Mouse (Mus musculus): ENCODE measurements around the gene Morn4. TPM values are rescaled to one million over a fixed set of nuclear protein-coding genes. Genes with fewer than 3 reads are reported as not detected.

Morn4 gene
- 114 and 118 TPM in 2 replicates for polyA plus RNA-seq (2015; fragmentation: Nextera tagmentation; extraction: Ambion mirVana)

GRCm38 (mm10) chr19:42086166-42086565 is at the start of gene Morn4:
Morn4 (minus strand) TSS chr19:42086357.
- H3K9me3 ChIP-seq (replicated peaks) = no peaks in the 10 kb centered on the region
- WGBS = 0% methylated on average over 21 of the region's 21 CpGs

GRCm38 (mm10) chr19:42135070-42135469 is 48.9 kb upstream of the Morn4 start:
- H3K4me1 ChIP-seq = peaks cover 10% of the 10 kb centered on the region
- no peaks in the 10 kb centered on the region for H3K27me3 ChIP-seq
- H3K36me3 ChIP-seq (ENCODE audit: poor library complexity, severe bottlenecking) = no peaks in the 10 kb centered on the region
- no peak for ATAC-seq
- H3K9me3 ChIP-seq (replicated peaks) = no peaks in the 10 kb centered on the region
- no peak overlapping the region for H3K27ac ChIP-seq
- no peak overlapping the region for H3K9ac ChIP-seq
- no peak overlapping the region for H3K4me2 ChIP-seq
- no peak overlapping the region for H3K4me3 ChIP-seq

More at GRCm38 (mm10) chr19:42086166-42086565, at the start of gene Morn4:
- peak; percentile 87 for ATAC-seq
- H3K4me1 ChIP-seq = peaks cover 22% of the 10 kb centered on the region
- peak within 1 kb of the TSS; percentile 93 for H3K4me2 ChIP-seq
- peak within 1 kb of the TSS; percentile 66 for H3K27ac ChIP-seq
- peak within 1 kb of the TSS; percentile 89 for H3K4me3 ChIP-seq
- no peaks in the 10 kb centered on the region for H3K36me3 ChIP-seq (ENCODE audit: poor library complexity, severe bottlenecking)
- H3K9ac ChIP-seq = peak within 1 kb of the TSS; percentile 85
- no peaks in the 10 kb centered on the region for H3K27me3 ChIP-seq

- no peak overlapping the region for H3K9ac ChIP-seq
- H3K9me3 ChIP-seq (replicated peaks) = no peaks in the 10 kb centered on the region
- H3K27ac ChIP-seq = no peak overlapping the region
- no peak for ATAC-seq
- peaks cover 27% of the 10 kb centered on the region for H3K4me1 ChIP-seq
- no peak overlapping the region for H3K4me2 ChIP-seq
- H3K27me3 ChIP-seq = peaks cover 8% of the 10 kb centered on the region; the same call in 1 of the 2 replicates
- WGBS = 81% methylated on average over 5 of the region's 5 CpGs
- H3K4me3 ChIP-seq = no peak overlapping the region
- no peaks in the 10 kb centered on the region for H3K36me3 ChIP-seq (ENCODE audit: poor library complexity, severe bottlenecking)
Observed at GRCm38 (mm10) chr19:42131101-42131500, 44.9 kb upstream of the Morn4 start.

- H3K4me3 ChIP-seq = no peak overlapping the region
Observed at GRCm38 (mm10) chr19:42130294-42130606, 44.1 kb upstream of the Morn4 start.

GRCm38 (mm10) chr19:42129509-42130293 is 43.5 kb upstream of the Morn4 start:
- Histone ChIP-seq H3K4me3 (peak overlapping the region; percentile 60), H3K9me3 (replicated peaks) (no peaks in the 10 kb centered on the region), H3K27ac (peak overlapping the region; percentile 60), H3K4me2 (peak overlapping the region; percentile 85), H3K4me1 (peaks cover 24% of the 10 kb centered on the region), H3K36me3 (ENCODE audit: poor library complexity, severe bottlenecking) (peaks cover 7% of the 10 kb centered on the region), H3K9ac (peak overlapping the region; percentile 38), H3K27me3 (peaks cover 8% of the 10 kb centered on the region; the same call in 1 of the 2 replicates)
- 14% methylated on average over 14 of the region's 14 CpGs for WGBS
- ATAC-seq = no peak; the same call in 1 of the 2 replicates

More at GRCm38 (mm10) chr19:42130294-42130606, 44.1 kb upstream of the Morn4 start:
- Histone ChIP-seq H3K36me3 (ENCODE audit: poor library complexity, severe bottlenecking) (peaks cover 2% of the 10 kb centered on the region; the same call in 1 of the 2 replicates), H3K27me3 (peaks cover 8% of the 10 kb centered on the region; the same call in 1 of the 2 replicates), H3K4me2 (no peak overlapping the region; the same call in 1 of the 2 replicates), H3K27ac (peak overlapping the region; percentile 6; the same call in 1 of the 2 replicates), H3K4me1 (peaks cover 24% of the 10 kb centered on the region), H3K9me3 (replicated peaks) (no peaks in the 10 kb centered on the region), H3K9ac (no peak overlapping the region)
- 66% methylated on average over 3 of the region's 3 CpGs for WGBS
- no peak for ATAC-seq

GRCm38 (mm10) chr19:42128787-42129508 is 42.8 kb upstream of the Morn4 start, which contains the start of gene Avpi1:
Avpi1 (minus strand) TSS chr19:42129059.
- peaks cover 8% of the 10 kb centered on the region; the same call in 1 of the 2 replicates for H3K27me3 ChIP-seq
- peak; percentile 98 for ATAC-seq
- WGBS = under 1% methylated on average over 54 of the region's 54 CpGs

GRCm38 (mm10) chr19:42128052-42128740 is 42.0 kb upstream of the Morn4 start:
- H3K27ac ChIP-seq = 0 out of 2 replicates have a peak overlapping the region, but pooled peaks have one; percentile 27
- H3K27me3 ChIP-seq = peaks cover 8% of the 10 kb centered on the region; the same call in 1 of the 2 replicates
- peak overlapping the region; percentile 85 for H3K4me2 ChIP-seq
- peaks cover 21% of the 10 kb centered on the region for H3K36me3 ChIP-seq (ENCODE audit: poor library complexity, severe bottlenecking)
- 3% methylated on average over 23 of the region's 23 CpGs for WGBS
- H3K9ac ChIP-seq = peak overlapping the region; percentile 68
- no peaks in the 10 kb centered on the region for H3K9me3 ChIP-seq (replicated peaks)
- H3K4me1 ChIP-seq = peaks cover 24% of the 10 kb centered on the region
- no peak; the same call in none of the 2 replicates for ATAC-seq
- peak overlapping the region; percentile 60 for H3K4me3 ChIP-seq

More at GRCm38 (mm10) chr19:42128787-42129508, 42.8 kb upstream of the Morn4 start, which contains the start of gene Avpi1:
- Histone ChIP-seq H3K9ac (peak within 1 kb of the TSS; percentile 68), H3K4me2 (peak within 1 kb of the TSS; percentile 85), H3K36me3 (ENCODE audit: poor library complexity, severe bottlenecking) (peaks cover 13% of the 10 kb centered on the region), H3K9me3 (replicated peaks) (no peaks in the 10 kb centered on the region), H3K4me1 (peaks cover 24% of the 10 kb centered on the region), H3K4me3 (peak within 1 kb of the TSS; percentile 60), H3K27ac (peak within 1 kb of the TSS; percentile 60)

GRCm38 (mm10) chr19:42127024-42127423 is 40.9 kb upstream of the Morn4 start:
- WGBS = 90% methylated on average over 5 of the region's 5 CpGs
- H3K9me3 ChIP-seq (replicated peaks) = no peaks in the 10 kb centered on the region
- H3K4me2 ChIP-seq = no peak overlapping the region
- H3K36me3 ChIP-seq (ENCODE audit: poor library complexity, severe bottlenecking) = peaks cover 29% of the 10 kb centered on the region
- no peak overlapping the region for H3K9ac ChIP-seq
- H3K4me3 ChIP-seq = no peak overlapping the region
- no peak overlapping the region for H3K27ac ChIP-seq
- H3K27me3 ChIP-seq = peaks cover 8% of the 10 kb centered on the region; the same call in 1 of the 2 replicates
- peaks cover 24% of the 10 kb centered on the region for H3K4me1 ChIP-seq
- ATAC-seq = no peak

- Histone ChIP-seq H3K36me3 (ENCODE audit: poor library complexity, severe bottlenecking) (peaks cover 35% of the 10 kb centered on the region), H3K9ac (no peak overlapping the region), H3K27me3 (peaks cover 8% of the 10 kb centered on the region; the same call in 1 of the 2 replicates), H3K27ac (no peak overlapping the region), H3K4me1 (peaks cover 24% of the 10 kb centered on the region), H3K4me3 (no peak overlapping the region), H3K4me2 (no peak overlapping the region), H3K9me3 (replicated peaks) (no peaks in the 10 kb centered on the region)
- ATAC-seq = no peak
- WGBS = 93% methylated on average over 6 of the region's 6 CpGs
Observed at GRCm38 (mm10) chr19:42126219-42126605, 40.1 kb upstream of the Morn4 start.

GRCm38 (mm10) chr19:42125501-42126218 is 39.5 kb upstream of the Morn4 start:
- Histone ChIP-seq H3K27me3 (peaks cover 8% of the 10 kb centered on the region; the same call in 1 of the 2 replicates), H3K4me3 (no peak overlapping the region), H3K27ac (no peak overlapping the region), H3K9me3 (replicated peaks) (no peaks in the 10 kb centered on the region), H3K9ac (no peak overlapping the region), H3K36me3 (ENCODE audit: poor library complexity, severe bottlenecking) (peaks cover 41% of the 10 kb centered on the region), H3K4me1 (peaks cover 24% of the 10 kb centered on the region), H3K4me2 (no peak overlapping the region)
- 67% methylated on average over 11 of the region's 11 CpGs for whole genome bisulfite sequencing
- no peak for ATAC-seq

GRCm38 (mm10) chr19:42124684-42125083 is 38.5 kb upstream of the Morn4 start:
- Histone ChIP-seq H3K4me2 (no peak overlapping the region), H3K27me3 (peaks cover 8% of the 10 kb centered on the region; the same call in 1 of the 2 replicates), H3K36me3 (ENCODE audit: poor library complexity, severe bottlenecking) (peaks cover 51% of the 10 kb centered on the region), H3K27ac (no peak overlapping the region), H3K4me1 (peaks cover 16% of the 10 kb centered on the region), H3K9ac (no peak overlapping the region), H3K9me3 (replicated peaks) (no peaks in the 10 kb centered on the region), H3K4me3 (no peak overlapping the region)
- WGBS = 84% methylated on average over 13 of the region's 13 CpGs
- ATAC-seq = no peak
